Mouse (Mus musculus): Measurements from ENCODE around the gene Med25. TPM values are rescaled to one million over a fixed set of nuclear protein-coding genes. Genes with fewer than 3 reads are reported as not detected.

Gene Med25
- polyA plus RNA-seq, 1 experiment = 57.4 TPM

- TF ChIP-seq MYOG (IDR thresholded peaks at IDR 0.05; ENCODE audit: control insufficient read depth in 1 of 3, insufficient read depth in 1 of 3, insufficient read length in 2 of 3, low read depth in 2 of 3) (peak in 2 of 3 experiments; percentile 12 to 58), MYOD1 (IDR thresholded peaks at IDR 0.05; ENCODE audit: control insufficient read depth in 1 of 3, insufficient read length in 2 of 3, low read depth in 2 of 3) (peak in 2 of 3 experiments; percentile 16 to 74), POLR2AphosphoS2 (IDR thresholded peaks at IDR 0.05; ENCODE audit: insufficient read length, low read depth) (no peak), CEBPB (IDR thresholded peaks at IDR 0.05; ENCODE audit: insufficient read depth, poor library complexity, severe bottlenecking) (no peak), POLR2A (IDR thresholded peaks at IDR 0.05; ENCODE audit: insufficient read length, low read depth) (no peak), USF1 (IDR thresholded peaks at IDR 0.05; ENCODE audit: low read depth) (no peak), SRF (IDR thresholded peaks at IDR 0.05; ENCODE audit: control insufficient read depth, insufficient read length, low read depth) (no peak), MAX (IDR thresholded peaks at IDR 0.05; ENCODE audit: low read depth) (no peak), REST (IDR thresholded peaks at IDR 0.05; ENCODE audit: insufficient read depth, insufficient read length) (no peak), E2F4 (IDR thresholded peaks at IDR 0.05; ENCODE audit: insufficient read depth) (no peak), TCF3 (IDR thresholded peaks at IDR 0.05; ENCODE audit: insufficient read length, low read depth) (no peak), TCF12 (IDR thresholded peaks at IDR 0.05; ENCODE audit: insufficient read depth, poor library complexity, severe bottlenecking) (no peak)
- Histone ChIP-seq H3K36me3 (ENCODE audit: control insufficient read depth, insufficient read depth) (peaks cover 15% of the 10 kb centered on the region), H3K4me2 (ENCODE audit: low read depth) (peak overlapping the region; percentile 24), H3K79me2 (ENCODE audit: control insufficient read depth, insufficient read depth) (peaks cover under 1% of the 10 kb centered on the region), H3ac (ENCODE audit: control insufficient read depth, insufficient read length) (no peak overlapping the region), H3K4me3 (no peak overlapping the region), H3K27me3 (ENCODE audit: control insufficient read depth, insufficient read depth, insufficient read length) (no peaks in the 10 kb centered on the region)
These were observed 21.9 kb upstream of the Med25 start for GRCm38 (mm10) chr7:44914396-44914795.

DNA sequence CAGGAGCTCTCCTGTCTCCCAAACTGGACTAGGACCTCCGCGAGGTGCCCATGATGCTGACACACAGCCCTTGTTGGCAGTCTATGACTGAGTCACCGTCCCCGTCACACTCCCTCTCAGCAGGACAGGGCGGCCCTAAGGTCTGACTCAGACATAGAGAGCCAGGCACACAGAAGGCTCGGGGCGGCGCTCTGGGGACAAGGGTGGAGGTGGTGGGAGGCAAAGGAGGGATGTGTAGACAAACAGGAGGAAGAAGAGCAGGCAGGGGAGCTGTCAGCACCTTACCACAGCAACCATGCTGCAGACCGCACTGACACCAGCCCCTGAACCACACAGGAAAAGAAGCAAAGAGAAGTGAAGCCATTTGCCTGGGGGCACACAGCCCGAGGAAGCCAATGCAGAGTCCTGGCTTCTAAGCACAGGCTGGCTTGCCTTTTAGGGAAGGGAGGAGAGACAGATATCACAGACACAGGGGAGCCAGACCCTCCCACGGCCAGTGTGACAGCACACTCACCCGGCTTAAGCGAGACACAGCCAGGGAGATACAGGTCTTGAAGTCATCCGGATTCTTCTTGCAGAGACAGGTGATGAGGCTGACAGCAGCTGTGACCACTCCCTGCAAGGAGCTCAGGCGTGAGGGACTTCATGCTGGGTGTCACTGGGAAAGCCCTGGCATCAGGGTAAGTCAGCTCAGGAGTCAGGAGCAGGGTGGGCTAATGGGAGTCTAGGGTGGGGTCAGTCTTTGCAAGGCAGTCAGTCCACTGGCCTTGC lies 16.4 kb upstream of the Med25 start:
- TF ChIP-seq USF1 (IDR thresholded peaks at IDR 0.05; ENCODE audit: low read depth) (no peak), POLR2A (IDR thresholded peaks at IDR 0.05; ENCODE audit: insufficient read length, low read depth) (no peak), TCF3 (IDR thresholded peaks at IDR 0.05; ENCODE audit: insufficient read length, low read depth) (no peak), SRF (IDR thresholded peaks at IDR 0.05; ENCODE audit: control insufficient read depth, insufficient read length, low read depth) (no peak), POLR2AphosphoS2 (IDR thresholded peaks at IDR 0.05; ENCODE audit: insufficient read length, low read depth) (no peak), MYOG (IDR thresholded peaks at IDR 0.05; ENCODE audit: control insufficient read depth in 1 of 3, insufficient read depth in 1 of 3, insufficient read length in 2 of 3, low read depth in 2 of 3) (peak; percentile 39 to 86 (median 55)), CEBPB (IDR thresholded peaks at IDR 0.05; ENCODE audit: insufficient read depth, poor library complexity, severe bottlenecking) (no peak), TCF12 (IDR thresholded peaks at IDR 0.05; ENCODE audit: insufficient read depth, poor library complexity, severe bottlenecking) (no peak), MAX (IDR thresholded peaks at IDR 0.05; ENCODE audit: low read depth) (no peak), REST (IDR thresholded peaks at IDR 0.05; ENCODE audit: insufficient read depth, insufficient read length) (no peak), MYOD1 (IDR thresholded peaks at IDR 0.05; ENCODE audit: control insufficient read depth in 1 of 3, insufficient read length in 2 of 3, low read depth in 2 of 3) (peak; percentile 15 to 89 (median 72))

GRCm38 (mm10) chr7:44905430-44905829 lies 12.9 kb upstream of the Med25 start:
- Histone ChIP-seq H3K4me3 (no peak overlapping the region), H3K4me2 (ENCODE audit: low read depth) (no peak overlapping the region), H3K27me3 (ENCODE audit: control insufficient read depth, insufficient read depth, insufficient read length) (no peaks in the 10 kb centered on the region), H3K79me2 (ENCODE audit: control insufficient read depth, insufficient read depth) (no peaks in the 10 kb centered on the region), H3ac (ENCODE audit: control insufficient read depth, insufficient read length) (no peak overlapping the region), H3K36me3 (ENCODE audit: control insufficient read depth, insufficient read depth) (peaks cover 7% of the 10 kb centered on the region)
- TF ChIP-seq POLR2AphosphoS2 (IDR thresholded peaks at IDR 0.05; ENCODE audit: insufficient read length, low read depth) (peak; percentile 7), MYOG (IDR thresholded peaks at IDR 0.05; ENCODE audit: control insufficient read depth in 1 of 3, insufficient read depth in 1 of 3, insufficient read length in 2 of 3, low read depth in 2 of 3) (peak in 2 of 3 experiments; percentile 48 to 64), SRF (IDR thresholded peaks at IDR 0.05; ENCODE audit: control insufficient read depth, insufficient read length, low read depth) (no peak), MYOD1 (IDR thresholded peaks at IDR 0.05; ENCODE audit: control insufficient read depth in 1 of 3, insufficient read length in 2 of 3, low read depth in 2 of 3) (peak in 2 of 3 experiments; percentile 47 to 76)

More for the DNA sequence above, 16.4 kb upstream of the Med25 start:
- H3K4me2 ChIP-seq (ENCODE audit: low read depth) = peak overlapping the region; percentile 45
- no peak overlapping the region for H3ac ChIP-seq (ENCODE audit: control insufficient read depth, insufficient read length)
- no peaks in the 10 kb centered on the region for H3K27me3 ChIP-seq (ENCODE audit: control insufficient read depth, insufficient read depth, insufficient read length)
- H3K4me3 ChIP-seq = no peak overlapping the region
- peaks cover 11% of the 10 kb centered on the region for H3K36me3 ChIP-seq (ENCODE audit: control insufficient read depth, insufficient read depth)
- no peaks in the 10 kb centered on the region for H3K79me2 ChIP-seq (ENCODE audit: control insufficient read depth, insufficient read depth)

DNA sequence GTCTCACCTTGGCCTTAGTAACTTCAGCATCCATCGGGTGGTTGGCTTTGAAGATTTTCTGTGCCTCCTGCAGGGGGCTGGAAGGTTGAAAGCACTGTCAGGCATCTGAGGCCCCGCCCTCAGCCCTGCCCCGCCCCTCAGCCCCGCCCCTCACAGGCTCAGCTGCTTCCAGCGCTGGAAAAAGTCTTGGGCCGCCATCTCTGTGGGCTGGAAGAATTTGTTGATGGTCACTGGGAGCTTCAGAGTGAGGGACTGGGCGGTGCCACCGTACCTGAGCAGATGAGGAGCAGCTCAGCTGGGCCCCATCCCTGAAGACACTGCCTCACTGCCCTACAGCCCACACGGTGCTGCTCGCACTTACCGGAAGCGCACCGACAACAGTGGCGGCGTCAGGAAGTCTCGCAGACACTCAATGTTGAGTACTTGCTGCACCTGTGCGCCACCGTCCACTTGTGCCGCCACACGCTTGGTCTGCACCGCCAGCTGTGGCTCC lies 8.8 kb upstream of the Med25 start:
- Histone ChIP-seq H3K27me3 (ENCODE audit: control insufficient read depth, insufficient read depth, insufficient read length) (no peaks in the 10 kb centered on the region), H3K4me3 (no peak overlapping the region), H3ac (ENCODE audit: control insufficient read depth, insufficient read length) (no peak overlapping the region), H3K4me2 (ENCODE audit: low read depth) (no peak overlapping the region), H3K79me2 (ENCODE audit: control insufficient read depth, insufficient read depth) (no peaks in the 10 kb centered on the region), H3K36me3 (ENCODE audit: control insufficient read depth, insufficient read depth) (peaks cover 7% of the 10 kb centered on the region)
- TF ChIP-seq MYOG (IDR thresholded peaks at IDR 0.05; ENCODE audit: control insufficient read depth in 1 of 3, insufficient read depth in 1 of 3, insufficient read length in 2 of 3, low read depth in 2 of 3) (peak in 1 of 3 experiments; percentile 39), POLR2AphosphoS2 (IDR thresholded peaks at IDR 0.05; ENCODE audit: insufficient read length, low read depth) (peak; percentile 69), CEBPB (IDR thresholded peaks at IDR 0.05; ENCODE audit: insufficient read depth, poor library complexity, severe bottlenecking) (no peak), POLR2A (IDR thresholded peaks at IDR 0.05; ENCODE audit: insufficient read length, low read depth) (peak; percentile 25), TCF12 (IDR thresholded peaks at IDR 0.05; ENCODE audit: insufficient read depth, poor library complexity, severe bottlenecking) (no peak)
